ENCODE assay signal across 11 mouse cellular contexts in genomic region chr3:107579466-107579865, GRCm38 (mm10). TPM values are rescaled to one million over a fixed set of nuclear protein-coding genes. Genes with fewer than 3 reads are reported as not detected.
DNase-seq lines count a peak whose midpoint lies in the region; ATAC-seq and TF ChIP-seq lines count a peak whose summit lies in the region.
"Had no signal": no experiment of that assay in that cellular context is flagged by ENCODE, and none has a peak within 500 bp of the region (broad histone marks: within the 10 kb centered on the region; RNA-seq: fewer than 3 reads in every experiment).

No protein-coding gene starts in this region.

- TF ChIP-seq POLR2A in spleen, adult 2 months (IDR thresholded peaks at IDR 0.05; ENCODE audit: low read depth, low read length), result no peak

- no peaks in the 10 kb centered on the region for H3K4me1 ChIP-seq in spleen, adult 2 months (ENCODE audit: control insufficient read depth, insufficient read depth, insufficient read length)
- H3K4me1 ChIP-seq in neural tube, embryonic 12.5 days, result peaks cover 5% of the 10 kb centered on the region; the same call in 1 of the 2 replicates

- TF ChIP-seq CTCF in spleen, adult 2 months (IDR thresholded peaks at IDR 0.05; ENCODE audit: extremely low read depth, insufficient read depth, insufficient read length, insufficient replicate concordance), result peak; percentile 18; the same call in 1 of the 2 replicates

- H3K36me3 ChIP-seq in spleen, adult 2 months (ENCODE audit: control insufficient read depth, insufficient read depth, low read length), result no peaks in the 10 kb centered on the region
- H3K36me3 ChIP-seq in neural tube, embryonic 12.5 days, result no peaks in the 10 kb centered on the region
- H3K36me3 ChIP-seq: heart, embryonic 13.5 days; neural tube, embryonic 13.5 days had no signal

- no peak overlapping the region for H3K4me2 ChIP-seq in neural tube, embryonic 12.5 days (replicated peaks)
- H3K4me2 ChIP-seq: heart, embryonic 13.5 days; neural tube, embryonic 13.5 days had no signal

- no peak overlapping the region for H3K9ac ChIP-seq in neural tube, embryonic 12.5 days
- H3K9ac ChIP-seq: heart, embryonic 13.5 days; neural tube, embryonic 13.5 days had no signal

- H3K9me3 ChIP-seq in neural tube, embryonic 12.5 days, result no peaks in the 10 kb centered on the region
- H3K9me3 ChIP-seq: heart, embryonic 13.5 days; neural tube, embryonic 13.5 days had no signal

- intact Hi-C loops in heart, postnatal 14 days (cut with DNase I), result loop anchor here (1.0 kb wide), 1 partner anchor 20 kb away; no protein-coding TSS in a partner anchor
- intact Hi-C loops in left cerebral cortex, postnatal 4 days (cut with DNase I), result no loop called here

- H3K4me3 ChIP-seq in spleen, adult 2 months (ENCODE audit: extremely low read depth, insufficient read depth, insufficient read length), result no peak overlapping the region
- no peak overlapping the region for H3K4me3 ChIP-seq in neural tube, embryonic 12.5 days
- H3K4me3 ChIP-seq: heart, embryonic 13.5 days; neural tube, embryonic 13.5 days had no signal

- H3K27me3 ChIP-seq in spleen, adult 2 months (ENCODE audit: control insufficient read depth, insufficient read depth, low read length), result peaks cover 6% of the 10 kb centered on the region; the same call in 1 of the 2 replicates
- peaks cover 50% of the 10 kb centered on the region for H3K27me3 ChIP-seq in neural tube, embryonic 12.5 days (replicated peaks)

- WGBS in spleen, adult 2 months, result 7% methylated on average over 4 of the region's 4 CpGs
- WGBS in neural tube, embryonic 12.5 days, result 5% methylated on average over 4 of the region's 4 CpGs

- ATAC-seq in neural tube, embryonic 12.5 days (ENCODE audit: low FRiP score, low read depth), result peak; percentile 53; the same call in 1 of the 2 replicates

- DNase-seq in adrenal gland, adult (ENCODE audit: inconsistent age in 2 of 2, low spot score in 1 of 2), result peak; percentile 45 to 86
- DNase-seq in adrenal gland, adult 8-10 months, result no peak
- DNase-seq in spleen, adult 2 months (ENCODE audit: low read depth in 1 of 2, low spot score in 2 of 2), result peak; percentile 7 to 33
- no peak for DNase-seq in spleen, adult 12 weeks (ENCODE audit: low spot score)
- DNase-seq in cerebellum, postnatal 14 days, result peak; percentile 90 to 94
- peak; percentile 67 to 87 for DNase-seq in heart, postnatal 14 days
- peak; percentile 77 for DNase-seq in left cerebral cortex, postnatal 4 days

- no peak overlapping the region for H3K27ac ChIP-seq in spleen, adult 2 months (ENCODE audit: insufficient read depth, low read length)
- no peak overlapping the region for H3K27ac ChIP-seq in neural tube, embryonic 12.5 days
- H3K27ac ChIP-seq: heart, embryonic 13.5 days; neural tube, embryonic 13.5 days had no signal

RNA-seq across cellular contexts. Expression of gene Alx3, which starts 15.4 kb away (rescaled TPM):
- not detected for total RNA-seq in adrenal gland, adult 8-10 months (2022)
- not detected in 2 replicates for polyA plus RNA-seq in spleen, adult 2 months (2012; rRNA removed)
- total RNA-seq in heart, postnatal 14 days (2021), result not detected
- total RNA-seq in left cerebral cortex, postnatal 4 days (2021), result 1 to 10 TPM; 1.7 to 1.9 TPM
- 0.33 and 0.65 TPM in 2 replicates for polyA plus RNA-seq in neural tube, embryonic 12.5 days (2016; fragmentation: Nextera tagmentation; extraction: Ambion mirVana)
- polyA plus RNA-seq: C2C12; neural tube, embryonic 13.5 days had no signal

RNA-seq across cellular contexts. Expression of gene Ubl4b, which starts 24.6 kb away (rescaled TPM):
- total RNA-seq in adrenal gland, adult 8-10 months (2022), result not detected
- polyA plus RNA-seq in spleen, adult 2 months (2012; rRNA removed), result not detected in 2 replicates
- total RNA-seq in heart, postnatal 14 days (2021), result not detected
- total RNA-seq in left cerebral cortex, postnatal 4 days (2021), result under 1 TPM in 1 of 2 experiments, not detected in 1; 0.58 TPM
- not detected in 2 replicates for polyA plus RNA-seq in neural tube, embryonic 12.5 days (2016; fragmentation: Nextera tagmentation; extraction: Ambion mirVana)
- polyA plus RNA-seq: C2C12; heart, embryonic 13.5 days; neural tube, embryonic 13.5 days had no signal

RNA-seq across cellular contexts. Expression of gene Gm10961, which starts 51.7 kb away (rescaled TPM):
- total RNA-seq in adrenal gland, adult 8-10 months (2022), result not detected
- not detected in 2 replicates for polyA plus RNA-seq in spleen, adult 2 months (2012; rRNA removed)
- not detected for total RNA-seq in heart, postnatal 14 days (2021)
- total RNA-seq in left cerebral cortex, postnatal 4 days (2021), result not detected
- polyA plus RNA-seq in neural tube, embryonic 12.5 days (2016; fragmentation: Nextera tagmentation; extraction: Ambion mirVana), result not detected in 2 replicates
- polyA plus RNA-seq: C2C12; heart, embryonic 13.5 days; neural tube, embryonic 13.5 days had no signal

RNA-seq across cellular contexts. Expression of gene Strip1, which starts 52.0 kb away (rescaled TPM):
- 10 to 100 TPM; 30.1 to 40.2 (median 36.0) TPM for total RNA-seq in adrenal gland, adult 8-10 months (2022)
- 36.0 and 45.6 TPM in 2 replicates for polyA plus RNA-seq in spleen, adult 2 months (2012; rRNA removed)
- 10 to 100 TPM; 21.4 to 26.2 TPM for total RNA-seq in heart, postnatal 14 days (2021)
- total RNA-seq in left cerebral cortex, postnatal 4 days (2021), result 100 to 1,000 TPM; 114 to 120 TPM
- 123 and 129 TPM in 2 replicates for polyA plus RNA-seq in neural tube, embryonic 12.5 days (2016; fragmentation: Nextera tagmentation; extraction: Ambion mirVana)

Comparison
In these comparisons a context has a peak if more than half of its experiments do, and no peak if none do; other contexts are left out.
1. DNase-seq: peak in adrenal gland, adult (2 of 2), spleen, adult 2 months (2 of 2), cerebellum, postnatal 14 days (2 of 2), heart, postnatal 14 days (2 of 2) and left cerebral cortex, postnatal 4 days (single experiment); none in adrenal gland, adult 8-10 months (single experiment) and spleen, adult 12 weeks (single experiment).